Mouse (Mus musculus) stomach, postnatal 0 days (tissue): ENCODE results near the gene Fgfr2.

ENCODE experiments used
- CTCF ChIP-seq: IDR thresholded peaks from 2 replicates; pipeline ENCODE4 v1.5.1; 2016; ENCODE audit warnings: antibody characterized with exemption, low read depth, mild to moderate bottlenecking, moderate library complexity
- EP300 ChIP-seq: optimal IDR thresholded peaks from 2 replicates; pipeline ENCODE3; 2016; ENCODE audit warnings: antibody characterized with exemption

- TF ChIP-seq CTCF (no peak), EP300 (no peak)
Observed at GRCm38 (mm10) chr7:132272984-132273383, 850.2 kb downstream of the Fgfr2 start.
